Mouse (Mus musculus) heart, postnatal 0 days (tissue): Measurements from ENCODE around the gene Ctsf.

ENCODE experiments used
- CTCF ChIP-seq: IDR thresholded peaks from 2 replicates; pipeline ENCODE4 v1.5.1; 2016; ENCODE audit warnings: antibody characterized with exemption, control low read depth, low read depth
- EP300 ChIP-seq: IDR thresholded peaks from 2 replicates; pipeline ENCODE4 v1.6.1; 2016; ENCODE audit warnings: antibody characterized with exemption, low read depth

DNA sequence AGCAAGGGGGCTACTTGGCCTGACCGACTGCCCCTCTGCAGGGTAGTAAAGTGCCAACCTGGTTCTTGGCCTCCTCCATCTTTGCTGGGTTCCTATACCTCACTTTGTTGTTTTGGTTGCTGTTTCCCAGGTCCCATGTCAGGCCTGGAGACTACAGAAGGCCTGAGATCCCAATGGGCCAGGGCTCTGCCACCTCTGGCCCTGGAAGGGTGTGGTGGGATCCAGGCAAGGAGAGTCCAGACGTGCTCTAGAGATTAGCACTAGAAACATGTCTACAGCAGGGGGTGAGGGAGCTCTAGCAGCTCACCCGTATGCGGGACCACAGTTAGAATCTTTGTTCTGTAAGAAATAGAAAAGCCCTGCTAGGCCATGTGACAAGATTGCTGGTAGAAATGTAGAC is 29.0 kb downstream of the Ctsf start:
- no peak for TF ChIP-seq CTCF
- no peak for TF ChIP-seq EP300
